Mouse (Mus musculus) layer of hippocampus, adult 9-11 months (tissue): ENCODE measurements around the gene Ifi27.
"Not testable (repeated sequence)": the region's sequence is repeated elsewhere in the genome, so short reads cannot be mapped to it uniquely, and the experiment has no call there.

Experiments used
- DNase-seq: peaks from one replicate; pipeline ENCODE4 v3.0.0; 2022

The Ifi27 gene

DNA sequence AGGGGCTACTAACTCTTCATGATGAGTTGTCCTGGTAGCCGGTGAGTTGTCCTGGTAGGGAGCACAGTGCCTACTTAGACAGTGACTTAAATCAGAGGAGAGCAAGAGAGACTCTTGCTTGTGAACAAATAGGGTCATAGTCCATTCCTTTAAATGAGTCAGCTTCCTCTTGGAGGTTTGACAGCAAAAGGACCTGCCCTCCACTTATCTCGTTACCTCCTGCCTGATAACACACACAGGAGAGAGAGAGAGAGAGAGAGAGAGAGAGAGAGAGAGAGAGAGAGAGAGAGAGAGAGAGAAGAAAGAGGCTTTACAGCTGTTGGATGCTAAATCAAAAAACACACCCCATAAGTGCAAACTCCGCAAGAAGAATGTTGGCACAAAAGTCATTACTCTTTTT lies 23.1 kb downstream of the Ifi27 start, which contains the start of gene Ifi27l2b:
Gene Ifi27l2b, minus strand, starts transcription at position 84 of the 400 bp plus-strand sequence.
- no peak for DNase-seq

DNA sequence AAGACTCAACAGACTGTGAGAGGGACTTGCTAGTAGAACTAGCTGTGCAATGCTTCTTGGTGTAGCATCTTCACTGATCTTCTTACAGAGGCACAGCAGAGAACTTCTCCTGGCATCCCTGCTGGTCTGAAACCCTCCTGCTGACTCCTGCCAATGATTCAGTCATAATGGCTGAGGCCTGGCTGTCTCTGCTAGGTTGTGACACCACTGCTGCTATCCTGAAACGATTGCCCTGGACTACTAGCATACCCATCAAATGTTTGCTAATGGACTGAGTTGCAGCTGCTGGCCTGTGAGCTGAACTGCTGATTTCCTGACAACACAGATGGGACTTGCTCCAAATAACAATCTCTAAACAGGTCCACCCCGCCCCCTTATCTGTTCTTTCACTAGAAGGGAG lies 40.5 kb downstream of the Ifi27 start:
- DNase-seq, result no peak

DNA sequence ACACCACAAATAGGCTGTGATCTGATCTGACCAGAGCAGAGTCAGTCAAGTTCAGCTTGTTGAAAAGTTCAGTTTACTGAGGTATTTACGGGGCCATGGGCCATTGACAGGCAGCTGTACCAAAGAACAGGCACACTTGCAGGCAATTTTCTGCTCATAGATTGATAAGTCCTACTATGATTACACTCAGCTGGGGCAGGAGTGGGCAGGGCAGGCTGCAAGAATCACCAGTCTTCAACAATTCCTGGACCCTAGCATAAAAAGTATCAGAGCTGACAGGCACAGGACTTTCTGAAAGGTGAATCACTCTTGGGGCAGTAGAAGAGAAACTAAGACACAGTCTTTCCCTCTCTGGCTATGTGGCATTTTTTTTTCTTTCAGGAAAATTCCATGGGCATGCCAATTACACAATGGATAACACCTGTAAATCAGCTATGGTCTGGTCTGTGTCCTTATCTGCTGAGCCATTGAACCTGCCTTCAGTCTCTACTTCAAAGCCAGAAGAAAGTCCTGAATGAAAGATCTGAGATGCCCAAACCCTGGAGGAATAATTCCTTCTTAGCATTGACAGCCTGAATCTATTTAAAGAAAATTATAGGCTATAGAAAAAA lies 42.9 kb downstream of the Ifi27 start:
- no peak for DNase-seq

DNA sequence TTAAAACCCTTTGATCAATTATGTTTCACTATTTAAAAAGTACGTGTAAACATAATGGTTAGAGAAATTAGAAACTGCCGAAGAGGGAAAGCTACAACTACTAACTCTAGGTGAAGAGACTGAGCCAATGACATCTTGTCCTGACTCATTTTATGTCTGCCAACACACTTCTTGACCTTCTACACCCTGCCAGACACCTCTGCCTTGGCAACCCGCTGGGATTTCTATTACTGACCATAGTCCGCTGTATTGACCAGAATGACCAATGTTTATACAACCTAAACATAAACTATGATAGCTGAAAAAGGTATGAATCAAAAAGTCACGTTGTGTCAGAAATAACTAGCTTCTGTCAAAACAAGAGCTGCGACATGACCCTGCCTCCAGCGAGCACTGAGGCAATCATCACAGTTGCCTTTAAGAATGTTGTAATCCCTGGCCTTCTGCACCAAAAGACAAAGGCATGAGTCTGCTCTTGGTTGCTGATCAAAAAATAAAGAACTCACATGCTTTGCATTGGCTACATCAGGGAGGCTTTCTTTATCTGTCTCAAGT lies 43.5 kb downstream of the Ifi27 start:
- DNase-seq, result no peak

DNA sequence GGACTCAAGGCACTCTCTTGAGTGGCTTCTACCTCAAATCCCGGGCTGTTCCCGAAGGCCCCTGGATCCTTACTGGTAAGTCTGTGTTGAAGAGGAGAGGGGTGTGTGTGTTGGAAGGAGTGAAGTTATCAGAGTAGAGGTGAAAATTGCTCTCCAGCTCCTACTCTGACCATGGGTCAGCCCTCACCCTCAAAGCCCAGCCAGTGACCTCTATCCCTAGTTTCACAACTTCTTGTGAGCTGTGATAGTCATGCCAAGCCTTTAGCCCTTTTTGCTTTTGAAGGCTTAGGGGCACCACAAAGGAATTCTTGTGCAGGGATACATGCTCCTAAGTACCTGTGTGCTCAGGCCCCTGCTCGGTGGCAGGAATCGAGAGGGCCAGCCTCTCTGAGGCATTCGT lies 47.7 kb downstream of the Ifi27 start:
- DNase-seq, result no peak

DNA sequence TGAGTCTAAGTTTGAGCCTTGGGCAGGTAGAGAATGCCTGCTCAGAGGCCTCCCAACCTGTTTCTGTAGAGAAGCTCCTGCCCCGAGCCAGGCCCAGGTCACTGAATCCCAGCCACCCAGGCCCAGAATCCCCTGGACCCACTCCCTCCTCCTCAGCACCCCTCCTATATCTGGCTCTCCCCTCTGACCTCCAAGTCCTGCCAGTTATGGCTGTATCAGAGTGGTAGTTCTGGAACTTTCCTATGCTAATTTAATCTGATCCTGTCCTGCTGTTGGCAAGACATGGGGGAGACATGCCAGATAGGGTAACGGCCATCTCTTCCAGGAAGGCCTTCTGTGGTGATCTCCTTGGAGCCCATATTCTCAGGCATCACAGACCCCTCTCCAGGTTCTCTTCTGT lies 48.8 kb downstream of the Ifi27 start:
- no peak for DNase-seq

DNA sequence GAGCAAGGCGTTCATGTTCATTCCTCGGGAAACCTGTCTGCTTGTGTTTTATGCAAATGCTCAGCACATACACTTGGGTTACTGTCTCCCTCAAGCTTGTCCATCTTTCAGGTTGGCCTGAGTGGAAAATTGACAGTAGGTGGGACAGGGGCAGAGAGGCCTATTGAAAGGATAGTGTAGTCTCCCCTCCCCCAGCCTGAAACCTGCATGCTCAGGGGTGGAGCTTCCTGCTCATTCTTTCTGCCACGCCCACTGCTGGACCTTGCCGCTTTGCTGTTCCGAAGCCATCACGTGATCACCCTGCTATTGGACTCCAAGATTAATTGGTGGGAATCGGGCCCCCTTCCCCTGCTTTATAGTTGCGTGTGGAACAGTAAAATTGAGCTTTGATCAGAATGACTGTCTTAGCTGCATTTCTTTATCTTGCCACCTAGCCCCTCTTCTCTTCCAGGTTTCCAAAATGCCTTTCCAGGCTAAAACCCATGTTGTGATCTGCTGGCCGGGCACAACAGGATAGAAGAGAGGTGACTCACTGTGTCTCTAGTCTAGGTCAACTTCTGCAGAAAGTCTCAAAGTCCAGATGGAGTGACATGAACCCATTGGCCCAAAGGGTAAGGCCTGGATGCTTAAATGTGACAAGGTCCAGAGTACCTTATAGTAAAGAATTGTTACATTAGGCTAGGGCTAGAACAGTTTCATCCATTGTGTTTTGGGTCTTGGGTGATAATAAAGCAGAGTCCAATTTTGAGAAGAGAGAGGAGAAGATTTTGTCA lies 50.4 kb downstream of the Ifi27 start:
- not testable (repeated sequence) for DNase-seq

DNA sequence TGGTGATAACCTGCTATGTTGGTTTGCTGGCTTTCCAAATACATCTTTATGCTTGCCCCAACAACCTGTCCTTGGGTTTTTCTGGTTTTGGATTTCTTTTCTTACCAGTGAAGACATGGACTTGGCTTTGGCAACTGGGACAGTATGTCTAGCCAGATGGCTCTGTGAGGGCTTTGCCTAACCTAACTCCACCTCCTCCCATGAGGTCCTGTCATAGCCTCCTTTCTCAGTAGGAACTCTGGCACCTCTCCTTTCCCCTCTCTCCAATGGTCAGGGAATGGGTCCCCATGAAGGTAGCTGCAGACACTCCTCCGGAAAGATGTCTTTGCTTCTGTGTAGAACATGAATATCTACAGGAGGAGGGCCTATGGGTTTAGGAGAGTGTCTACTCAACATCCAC lies 52.7 kb downstream of the Ifi27 start:
- no peak for DNase-seq

DNA sequence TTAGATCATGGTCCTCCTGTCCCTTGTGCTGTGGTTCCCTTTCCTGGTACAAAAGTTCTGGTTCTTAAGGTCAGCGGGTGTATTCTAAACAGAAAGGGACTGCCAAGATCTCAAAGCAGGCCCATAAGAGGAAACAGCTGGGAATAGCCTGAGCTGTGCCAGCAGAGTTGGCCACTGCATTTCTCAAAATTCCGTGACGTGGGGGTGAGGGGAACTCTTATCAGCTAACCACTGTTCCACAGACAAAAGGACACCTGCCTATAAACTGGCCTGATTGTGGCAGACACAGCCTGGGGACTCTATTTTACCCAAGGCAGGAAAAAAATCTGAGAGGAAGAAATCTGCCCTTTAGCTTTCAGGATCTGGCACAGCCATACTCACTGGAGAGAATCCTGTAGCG lies 53.3 kb downstream of the Ifi27 start:
- DNase-seq, result no peak

DNA sequence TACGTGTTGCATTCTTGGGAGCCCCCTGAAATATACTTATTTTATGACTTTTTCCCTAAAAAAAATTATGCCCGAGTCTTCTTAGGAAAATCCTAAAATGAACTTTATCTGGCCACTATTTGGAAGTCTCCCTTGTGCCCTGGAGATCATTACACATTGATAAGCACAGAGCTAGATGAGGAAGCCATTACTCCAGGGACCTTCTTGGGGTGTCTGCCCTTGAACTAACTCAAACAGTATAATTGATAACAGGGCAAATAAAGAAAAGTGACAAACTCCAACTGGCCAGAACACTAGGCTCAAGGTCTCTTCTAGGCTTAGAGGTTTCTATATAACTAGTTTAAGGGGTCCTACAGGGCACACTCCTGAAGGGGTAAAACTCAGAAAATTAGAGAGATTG lies 53.7 kb downstream of the Ifi27 start:
- DNase-seq, result no peak
